ENCODE assay signal across 15 mouse cellular contexts in genomic region chr9:57566846-57567245, GRCm38 (mm10). TPM values are rescaled to one million over a fixed set of nuclear protein-coding genes. Genes with fewer than 3 reads are reported as not detected.
DNase-seq lines count a peak whose midpoint lies in the region; ATAC-seq and TF ChIP-seq lines count a peak whose summit lies in the region.
"Had no signal": no experiment of that assay in that cellular context is flagged by ENCODE, and none has a peak within 500 bp of the region (broad histone marks: within the 10 kb centered on the region; RNA-seq: fewer than 3 reads in every experiment).

No protein-coding gene starts in this region.

- no peak for ATAC-seq in liver, postnatal 0 days
- ATAC-seq in liver, embryonic 12.5 days = no peak
- peak; percentile 46; the same call in 1 of the 2 replicates for ATAC-seq in intestine, postnatal 0 days

- peak; percentile 44 for TF ChIP-seq CTCF in liver, postnatal 0 days (IDR thresholded peaks at IDR 0.05; ENCODE audit: low read depth)
- TF ChIP-seq CTCF in intestine, postnatal 0 days (IDR thresholded peaks at IDR 0.05; ENCODE audit: low read depth) = peak; percentile 85

- H3K9me3 ChIP-seq in liver, postnatal 0 days (ENCODE audit: low read length) = no peaks in the 10 kb centered on the region
- H3K9me3 ChIP-seq in liver, embryonic 12.5 days (replicated peaks) = no peaks in the 10 kb centered on the region
- H3K9me3 ChIP-seq in intestine, postnatal 0 days (ENCODE audit: control insufficient read depth) = no peaks in the 10 kb centered on the region
- H3K9me3 ChIP-seq: liver, embryonic 13.5 days; midbrain, embryonic 10.5 days; neural tube, embryonic 13.5 days had no signal

- peaks cover 21% of the 10 kb centered on the region for H3K36me3 ChIP-seq in liver, postnatal 0 days (replicated peaks; ENCODE audit: insufficient read depth, low read length)
- H3K36me3 ChIP-seq in liver, embryonic 12.5 days = peaks cover 34% of the 10 kb centered on the region
- H3K36me3 ChIP-seq in intestine, postnatal 0 days (ENCODE audit: control insufficient read depth, insufficient read depth) = peaks cover 28% of the 10 kb centered on the region

- no peaks in the 10 kb centered on the region for H3K27me3 ChIP-seq in liver, postnatal 0 days (ENCODE audit: insufficient read depth, low read length)
- no peaks in the 10 kb centered on the region for H3K27me3 ChIP-seq in liver, embryonic 12.5 days (replicated peaks)
- no peaks in the 10 kb centered on the region for H3K27me3 ChIP-seq in intestine, postnatal 0 days (replicated peaks; ENCODE audit: control insufficient read depth, insufficient read depth, low read length)
- H3K27me3 ChIP-seq: liver, embryonic 13.5 days; neural tube, embryonic 13.5 days had no signal

- H3K4me3 ChIP-seq in liver, postnatal 0 days (ENCODE audit: low read depth, low read length) = no peak overlapping the region
- H3K4me3 ChIP-seq in liver, embryonic 12.5 days = no peak overlapping the region
- no peak overlapping the region for H3K4me3 ChIP-seq in intestine, postnatal 0 days (ENCODE audit: low read depth, low read length)
- H3K4me3 ChIP-seq: liver, embryonic 13.5 days; midbrain, embryonic 10.5 days; neural tube, embryonic 13.5 days had no signal

- TF ChIP-seq EP300 in liver, postnatal 0 days (IDR thresholded peaks at IDR 0.05; ENCODE audit: low read depth) = no peak

- H3K9ac ChIP-seq in liver, postnatal 0 days (replicated peaks) = no peak overlapping the region
- H3K9ac ChIP-seq in liver, embryonic 12.5 days = no peak overlapping the region
- H3K9ac ChIP-seq in intestine, postnatal 0 days (ENCODE audit: low read depth, low read length) = no peak overlapping the region
- H3K9ac ChIP-seq: liver, embryonic 13.5 days had no signal

- DNase-seq in liver, postnatal 0 days = no peak
- peak; percentile 40 for DNase-seq in WW6 (ENCODE audit: low read depth, low spot score)
- DNase-seq in kidney, postnatal 4 days = peak; percentile 58 to 77
- no peak for DNase-seq in adrenal gland, adult 8-10 months
- no peak for DNase-seq in thymus, postnatal 10 days (ENCODE audit: low spot score in 2 of 2)
- DNase-seq: adrenal gland, postnatal 36 days; cerebellum, postnatal 10 days; heart, postnatal 10 days; liver, embryonic 13.5 days; thymus, postnatal 25 days had no signal

- no peak overlapping the region for H3K27ac ChIP-seq in liver, postnatal 0 days (ENCODE audit: low read depth)
- H3K27ac ChIP-seq in liver, embryonic 12.5 days = no peak overlapping the region
- H3K27ac ChIP-seq in intestine, postnatal 0 days (ENCODE audit: low read depth, low read length) = no peak overlapping the region
- H3K27ac ChIP-seq: liver, embryonic 13.5 days; midbrain, embryonic 10.5 days had no signal

- WGBS in liver, postnatal 0 days (ENCODE audit: insufficient replicate concordance) = 59% methylated on average over 8 of the region's 8 CpGs
- 58% methylated on average over 8 of the region's 8 CpGs for WGBS in liver, embryonic 12.5 days (ENCODE audit: insufficient replicate concordance)
- 42% methylated on average over 8 of the region's 8 CpGs for WGBS in intestine, postnatal 0 days

- peaks cover 21% of the 10 kb centered on the region for H3K4me1 ChIP-seq in liver, postnatal 0 days (ENCODE audit: insufficient read depth)
- peaks cover 37% of the 10 kb centered on the region for H3K4me1 ChIP-seq in liver, embryonic 12.5 days
- H3K4me1 ChIP-seq in intestine, postnatal 0 days (replicated peaks; ENCODE audit: control insufficient read depth, insufficient read depth, low read length) = peaks cover 13% of the 10 kb centered on the region

- H3K4me2 ChIP-seq in liver, postnatal 0 days (ENCODE audit: low read depth, low read length) = no peak overlapping the region
- H3K4me2 ChIP-seq in liver, embryonic 12.5 days = no peak overlapping the region
- no peak overlapping the region for H3K4me2 ChIP-seq in intestine, postnatal 0 days (replicated peaks; ENCODE audit: low read depth)
- H3K4me2 ChIP-seq: liver, embryonic 13.5 days; neural tube, embryonic 13.5 days had no signal

RNA-seq across cellular contexts. Expression of gene Scamp2, which starts 6.1 kb away (rescaled TPM):
- 29.6 and 31.2 TPM in 2 replicates for polyA plus RNA-seq in liver, postnatal 0 days (2015; fragmentation: Nextera tagmentation; extraction: Ambion mirVana)
- 32.5 and 33.2 TPM in 2 replicates for polyA plus RNA-seq in liver, embryonic 12.5 days (2016; fragmentation: Nextera tagmentation; extraction: Ambion mirVana)
- polyA plus RNA-seq in intestine, postnatal 0 days (2015; fragmentation: Nextera tagmentation; extraction: Ambion mirVana) = 90.2 and 92.3 TPM in 2 replicates
- total RNA-seq in adrenal gland, adult 8-10 months (2022) = 10 to 100 TPM; 62.3 to 78.5 (median 71.9) TPM

RNA-seq across cellular contexts. Expression of gene Mpi, which starts 14.3 kb away (rescaled TPM):
- polyA plus RNA-seq in liver, postnatal 0 days (2015; fragmentation: Nextera tagmentation; extraction: Ambion mirVana) = 7.3 and 8.2 TPM in 2 replicates
- polyA plus RNA-seq in liver, embryonic 12.5 days (2016; fragmentation: Nextera tagmentation; extraction: Ambion mirVana) = 17.4 and 17.7 TPM in 2 replicates
- polyA plus RNA-seq in intestine, postnatal 0 days (2015; fragmentation: Nextera tagmentation; extraction: Ambion mirVana) = 22.8 and 27.5 TPM in 2 replicates
- 10 to 100 TPM; 35.5 to 66.3 (median 46.1) TPM for total RNA-seq in adrenal gland, adult 8-10 months (2022)

RNA-seq across cellular contexts. Expression of gene Ulk3, which starts 22.4 kb away (rescaled TPM):
- 3.6 and 3.7 TPM in 2 replicates for polyA plus RNA-seq in liver, postnatal 0 days (2015; fragmentation: Nextera tagmentation; extraction: Ambion mirVana)
- polyA plus RNA-seq in liver, embryonic 12.5 days (2016; fragmentation: Nextera tagmentation; extraction: Ambion mirVana) = 6.4 and 9.0 TPM in 2 replicates
- 8.3 and 10.3 TPM in 2 replicates for polyA plus RNA-seq in intestine, postnatal 0 days (2015; fragmentation: Nextera tagmentation; extraction: Ambion mirVana)
- 10 to 100 TPM; 10.8 to 33.3 (median 19.5) TPM for total RNA-seq in adrenal gland, adult 8-10 months (2022)

RNA-seq across cellular contexts. Expression of gene Fam219b, which starts 29.5 kb away (rescaled TPM):
- polyA plus RNA-seq in liver, postnatal 0 days (2015; fragmentation: Nextera tagmentation; extraction: Ambion mirVana) = 4.6 and 5.1 TPM in 2 replicates
- 10.5 and 12.0 TPM in 2 replicates for polyA plus RNA-seq in liver, embryonic 12.5 days (2016; fragmentation: Nextera tagmentation; extraction: Ambion mirVana)
- 6.9 and 7.8 TPM in 2 replicates for polyA plus RNA-seq in intestine, postnatal 0 days (2015; fragmentation: Nextera tagmentation; extraction: Ambion mirVana)
- total RNA-seq in adrenal gland, adult 8-10 months (2022) = 10 to 100 TPM; 25.5 to 34.9 (median 31.0) TPM

RNA-seq across cellular contexts. Expression of gene Cplx3, which starts 39.2 kb away (rescaled TPM):
- polyA plus RNA-seq in liver, postnatal 0 days (2015; fragmentation: Nextera tagmentation; extraction: Ambion mirVana) = not detected in 2 replicates
- polyA plus RNA-seq in liver, embryonic 12.5 days (2016; fragmentation: Nextera tagmentation; extraction: Ambion mirVana) = not detected in 2 replicates
- polyA plus RNA-seq in intestine, postnatal 0 days (2015; fragmentation: Nextera tagmentation; extraction: Ambion mirVana) = not detected in 2 replicates
- total RNA-seq in adrenal gland, adult 8-10 months (2022) = not detected
- total RNA-seq: adrenal gland, postnatal 36 days; heart, postnatal 10 days; MEL had no signal
- polyA plus RNA-seq: liver, embryonic 13.5 days; neural tube, embryonic 13.5 days had no signal

Comparison
In these comparisons a context has a peak if more than half of its experiments do, and no peak if none do; other contexts are left out.
1. DNase-seq: peak in WW6 (single experiment) and kidney, postnatal 4 days (2 of 2); none in liver, postnatal 0 days (single experiment), adrenal gland, adult 8-10 months (single experiment) and thymus, postnatal 10 days (0 of 2).